Mouse (Mus musculus) neutrophil, adult 5-6 weeks (primary cell): Measurements from ENCODE around the gene Olfr65. TPM values are rescaled to one million over a fixed set of nuclear protein-coding genes. Genes with fewer than 3 reads are reported as not detected.

Experiments used
- total RNA-seq: library from RNA; stranded (forward); fragments of 200-1000 nt; gene quantifications from 2 replicates; pipeline ENCODE4 v1.2.3, GENCODE M21; 2017

Gene Olfr65
- total RNA-seq, 1 experiment from 2014 or later = not detected

Other genes with a start within 250 kb of the Olfr65 start
- gene Olfr623, start 239.8 kb upstream of the Olfr65 start, total RNA-seq = not detected in 2 replicates
- gene Olfr624, start 232.3 kb upstream of the Olfr65 start, total RNA-seq = 0.12 TPM in 1 of 2 replicates, not detected in the other
- gene Olfr625-ps1, start 220.8 kb upstream of the Olfr65 start, total RNA-seq = not detected in 2 replicates
- 0.12 TPM in 1 of 2 replicates, not detected in the other for gene Olfr243, start 188.8 kb upstream of the Olfr65 start, total RNA-seq
- not detected in 2 replicates for gene Olfr628, start 173.1 kb upstream of the Olfr65 start, total RNA-seq
- gene Olfr629, start 158.5 kb upstream of the Olfr65 start, total RNA-seq = not detected in 2 replicates
- not detected in 2 replicates for gene Olfr630, start 146.2 kb upstream of the Olfr65 start, total RNA-seq
- gene Olfr69, start 131.9 kb upstream of the Olfr65 start, total RNA-seq = 0.23 TPM in 1 of 2 replicates, not detected in the other
- gene Olfr68, start 123.8 kb upstream of the Olfr65 start, total RNA-seq = not detected in 2 replicates
- not detected in 2 replicates for gene Olfr67, start 111.7 kb upstream of the Olfr65 start, total RNA-seq
- gene Hbb-bt, start 89.5 kb upstream of the Olfr65 start, total RNA-seq = 1,968 and 2,313 TPM in 2 replicates
- gene Hbb-bs, start 75.4 kb upstream of the Olfr65 start, total RNA-seq = 10,177 and 10,178 TPM in 2 replicates
- not detected in 2 replicates for gene Hbb-bh2, start 63.0 kb upstream of the Olfr65 start, total RNA-seq
- gene Hbb-bh1, start 60.3 kb upstream of the Olfr65 start, total RNA-seq = not detected in 2 replicates
- not detected in 2 replicates for gene Hbb-y, start 50.3 kb upstream of the Olfr65 start, total RNA-seq
- 0.12 TPM in 1 of 2 replicates, not detected in the other for gene Olfr66, start 17.2 kb upstream of the Olfr65 start, total RNA-seq
- gene Olfr64, start 9.0 kb upstream of the Olfr65 start, total RNA-seq = not detected in 2 replicates
- not detected in 2 replicates for gene Olfr631, start 25.3 kb downstream of the Olfr65 start, total RNA-seq
- not detected in 2 replicates for gene Olfr632, start 30.9 kb downstream of the Olfr65 start, total RNA-seq
- not detected in 2 replicates for gene Olfr633, start 41.0 kb downstream of the Olfr65 start, total RNA-seq
- not detected in 2 replicates for gene Olfr635, start 67.7 kb downstream of the Olfr65 start, total RNA-seq
- not detected in 2 replicates for gene Olfr638, start 95.3 kb downstream of the Olfr65 start, total RNA-seq
- not detected in 2 replicates for gene Olfr639, start 113.8 kb downstream of the Olfr65 start, total RNA-seq
- gene Olfr640, start 122.1 kb downstream of the Olfr65 start, total RNA-seq = 0.12 TPM in 1 of 2 replicates, not detected in the other
- not detected in 2 replicates for gene Olfr641, start 132.0 kb downstream of the Olfr65 start, total RNA-seq
- gene Olfr642, start 149.2 kb downstream of the Olfr65 start, total RNA-seq = 0.12 TPM in 1 of 2 replicates, not detected in the other
- gene 4930516K23Rik, start 158.0 kb downstream of the Olfr65 start, total RNA-seq = not detected in 2 replicates
- not detected in 2 replicates for gene Olfr644, start 168.4 kb downstream of the Olfr65 start, total RNA-seq
- not detected in 2 replicates for gene Olfr645, start 182.0 kb downstream of the Olfr65 start, total RNA-seq
- not detected in 2 replicates for gene Olfr646, start 201.4 kb downstream of the Olfr65 start, total RNA-seq
- gene Ubqln5, start 226.3 kb downstream of the Olfr65 start, total RNA-seq = not detected in 2 replicates
- gene Olfr643, start 233.9 kb downstream of the Olfr65 start, total RNA-seq = not detected in 2 replicates
- not detected in 2 replicates for gene Ubqln3, start 239.8 kb downstream of the Olfr65 start, total RNA-seq
- not detected in 2 replicates for gene Ubqlnl, start 247.1 kb downstream of the Olfr65 start, total RNA-seq